Mouse (Mus musculus): ENCODE results near the gene Gm10670.
"Not testable (repeated sequence)": the region's sequence is repeated elsewhere in the genome, so short reads cannot be mapped to it uniquely, and the experiment has no call there.

DNA sequence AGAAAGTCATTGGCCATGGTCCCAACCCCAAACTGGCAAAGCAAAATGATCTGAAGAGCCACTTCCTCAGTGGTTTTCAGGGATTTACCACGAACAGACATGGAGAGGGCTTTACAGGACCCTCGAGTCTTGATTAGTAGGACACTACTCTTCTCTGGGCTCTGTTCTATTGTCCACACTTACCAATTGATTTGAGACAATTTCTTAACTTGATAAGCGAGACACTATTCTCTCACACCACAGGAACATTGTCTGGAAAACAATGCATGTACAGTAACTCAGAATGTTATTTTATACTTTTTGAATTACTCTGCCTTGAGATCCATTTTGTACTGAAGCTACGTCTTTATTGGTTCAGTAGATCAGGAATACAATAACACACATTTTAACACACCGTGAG is at the start of gene Gm10670:
- TF ChIP-seq MAFK (IDR thresholded peaks at IDR 0.05; ENCODE audit: insufficient read depth, low read depth, low read length); ZNF384 (IDR thresholded peaks at IDR 0.05; ENCODE audit: low read depth, low read length); ZC3H11A (IDR thresholded peaks at IDR 0.05; ENCODE audit: borderline replicate concordance, low read depth, low read length); CHD2 (IDR thresholded peaks at IDR 0.05; ENCODE audit: low read depth, low read length); HCFC1 (IDR thresholded peaks at IDR 0.05; ENCODE audit: borderline replicate concordance, insufficient read depth, low read length): not testable (repeated sequence)

Measured in ES-E14 (cell line).